Mouse (Mus musculus) mesoderm, embryonic 11.5 days (tissue): ENCODE measurements at regions not wholly inside any gene's neighbourhood (a gene's known extent, or its start where the extent isn't known, plus 50 kb on each side); places are given as distances from the start of the nearest gene placed in this dataset.
A peak's percentile ranks its signal among the peaks of the same experiment; 100 is the strongest.

Source experiments
- DNase-seq: peaks from one replicate; pipeline ENCODE4 v3.0.0-alpha.2; 2012; ENCODE audit warnings: low read depth, low spot score

- DNase-seq: peak; percentile 74
Measured at GRCm38 (mm10) chr3:14381421-14381992, 99.0 kb upstream of the Slc7a12 start.

- DNase-seq: no peak
Measured at GRCm38 (mm10) chr3:14390656-14391055, 89.8 kb upstream of the Slc7a12 start.

- DNase-seq: no peak
Measured at GRCm38 (mm10) chr3:14398676-14399075, 81.8 kb upstream of the Slc7a12 start.

GRCm38 (mm10) chr3:14408435-14409125, 71.9 kb upstream of the Slc7a12 start:
- no peak for DNase-seq
